Mouse (Mus musculus): ENCODE results near the gene Arhgef10l. TPM values are rescaled to one million over a fixed set of nuclear protein-coding genes. Genes with fewer than 3 reads are reported as not detected.

Gene Arhgef10l
- polyA plus RNA-seq, 1 experiment from 2014 or later = 18.4 TPM

- Histone ChIP-seq H3K27me3 (ENCODE audit: control insufficient read depth, insufficient read depth, low read length) (no peaks in the 10 kb centered on the region), H3K36me3 (ENCODE audit: control insufficient read depth, insufficient read depth, low read length) (no peaks in the 10 kb centered on the region), H3K4me2 (ENCODE audit: low read depth, low read length) (no peak overlapping the region), H3K9me3 (replicated peaks; ENCODE audit: control insufficient read depth, low read length) (no peaks in the 10 kb centered on the region), H3K27ac (ENCODE audit: low read length) (no peak overlapping the region), H3K4me1 (ENCODE audit: control insufficient read depth, insufficient read depth, low read length) (peaks cover 4% of the 10 kb centered on the region), H3K4me3 (replicated peaks; ENCODE audit: low read length) (no peak overlapping the region), H3K9ac (ENCODE audit: low read length) (no peak overlapping the region)
- ATAC-seq (ENCODE audit: insufficient read depth, low FRiP score) = no peak
- 79% methylated on average over 8 of the region's 8 CpGs for WGBS
Measured at GRCm38 (mm10) chr4:140667802-140668201, 2.0 kb upstream of the Arhgef10l start.

- WGBS = 60% methylated on average over 7 of the region's 7 CpGs
- ATAC-seq (ENCODE audit: insufficient read depth, low FRiP score) = no peak
- H3K27ac ChIP-seq (ENCODE audit: low read length) = peak overlapping the region; percentile 76
- peak overlapping the region; percentile 30 for H3K4me2 ChIP-seq (ENCODE audit: low read depth, low read length)
- no peaks in the 10 kb centered on the region for H3K27me3 ChIP-seq (ENCODE audit: control insufficient read depth, insufficient read depth, low read length)
- H3K4me1 ChIP-seq (ENCODE audit: control insufficient read depth, insufficient read depth, low read length) = peaks cover 13% of the 10 kb centered on the region
- peak overlapping the region; percentile 27 for H3K4me3 ChIP-seq (replicated peaks; ENCODE audit: low read length)
- peak overlapping the region; percentile 63 for H3K9ac ChIP-seq (ENCODE audit: low read length)
- no peaks in the 10 kb centered on the region for H3K9me3 ChIP-seq (replicated peaks; ENCODE audit: control insufficient read depth, low read length)
- H3K36me3 ChIP-seq (ENCODE audit: control insufficient read depth, insufficient read depth, low read length) = no peaks in the 10 kb centered on the region
Measured at GRCm38 (mm10) chr4:140665053-140665452, 759 bp downstream of the Arhgef10l start.

- ATAC-seq (ENCODE audit: insufficient read depth, low FRiP score) = no peak
- no peak overlapping the region for H3K4me2 ChIP-seq (ENCODE audit: low read depth, low read length)
- H3K27ac ChIP-seq (ENCODE audit: low read length) = peak overlapping the region; percentile 15; the same call in 1 of the 2 replicates
- H3K27me3 ChIP-seq (ENCODE audit: control insufficient read depth, insufficient read depth, low read length) = no peaks in the 10 kb centered on the region
- H3K4me1 ChIP-seq (ENCODE audit: control insufficient read depth, insufficient read depth, low read length) = peaks cover 20% of the 10 kb centered on the region
- H3K9me3 ChIP-seq (replicated peaks; ENCODE audit: control insufficient read depth, low read length) = no peaks in the 10 kb centered on the region
- H3K36me3 ChIP-seq (ENCODE audit: control insufficient read depth, insufficient read depth, low read length) = no peaks in the 10 kb centered on the region
- H3K9ac ChIP-seq (ENCODE audit: low read length) = peak overlapping the region; percentile 46; the same call in 1 of the 2 replicates
- 37% methylated on average over 10 of the region's 10 CpGs for WGBS
- no peak overlapping the region for H3K4me3 ChIP-seq (replicated peaks; ENCODE audit: low read length)
Measured at GRCm38 (mm10) chr4:140662882-140663585, 2.8 kb downstream of the Arhgef10l start.

GRCm38 (mm10) chr4:140662453-140662852 lies 3.4 kb downstream of the Arhgef10l start:
- Histone ChIP-seq H3K27ac (ENCODE audit: low read length) (peak overlapping the region; percentile 15; the same call in 1 of the 2 replicates), H3K4me1 (ENCODE audit: control insufficient read depth, insufficient read depth, low read length) (peaks cover 26% of the 10 kb centered on the region), H3K9ac (ENCODE audit: low read length) (peak overlapping the region; percentile 46), H3K27me3 (ENCODE audit: control insufficient read depth, insufficient read depth, low read length) (no peaks in the 10 kb centered on the region), H3K4me2 (ENCODE audit: low read depth, low read length) (no peak overlapping the region), H3K4me3 (replicated peaks; ENCODE audit: low read length) (no peak overlapping the region), H3K36me3 (ENCODE audit: control insufficient read depth, insufficient read depth, low read length) (no peaks in the 10 kb centered on the region), H3K9me3 (replicated peaks; ENCODE audit: control insufficient read depth, low read length) (no peaks in the 10 kb centered on the region)
- WGBS = 32% methylated on average over 7 of the region's 7 CpGs
- ATAC-seq (ENCODE audit: insufficient read depth, low FRiP score) = no peak

- ATAC-seq (ENCODE audit: insufficient read depth, low FRiP score) = no peak
- no peak overlapping the region for H3K4me2 ChIP-seq (ENCODE audit: low read depth, low read length)
- no peaks in the 10 kb centered on the region for H3K27me3 ChIP-seq (ENCODE audit: control insufficient read depth, insufficient read depth, low read length)
- no peaks in the 10 kb centered on the region for H3K9me3 ChIP-seq (replicated peaks; ENCODE audit: control insufficient read depth, low read length)
- H3K9ac ChIP-seq (ENCODE audit: low read length) = no peak overlapping the region
- WGBS = 71% methylated on average over 18 of the region's 18 CpGs
- no peaks in the 10 kb centered on the region for H3K36me3 ChIP-seq (ENCODE audit: control insufficient read depth, insufficient read depth, low read length)
- H3K27ac ChIP-seq (ENCODE audit: low read length) = no peak overlapping the region
- peaks cover 34% of the 10 kb centered on the region for H3K4me1 ChIP-seq (ENCODE audit: control insufficient read depth, insufficient read depth, low read length)
- H3K4me3 ChIP-seq (replicated peaks; ENCODE audit: low read length) = no peak overlapping the region
Measured at GRCm38 (mm10) chr4:140661406-140662022, 4.3 kb downstream of the Arhgef10l start.

GRCm38 (mm10) chr4:140657681-140658575 lies 7.9 kb downstream of the Arhgef10l start:
- H3K4me3 ChIP-seq (replicated peaks; ENCODE audit: low read length) = peak overlapping the region; percentile 24
- H3K27ac ChIP-seq (ENCODE audit: low read length) = peak overlapping the region; percentile 91
- peaks cover 31% of the 10 kb centered on the region for H3K4me1 ChIP-seq (ENCODE audit: control insufficient read depth, insufficient read depth, low read length)
- H3K9ac ChIP-seq (ENCODE audit: low read length) = peak overlapping the region; percentile 64
- WGBS = 12% methylated on average over 24 of the region's 24 CpGs
- no peaks in the 10 kb centered on the region for H3K36me3 ChIP-seq (ENCODE audit: control insufficient read depth, insufficient read depth, low read length)
- H3K4me2 ChIP-seq (ENCODE audit: low read depth, low read length) = peak overlapping the region; percentile 42
- ATAC-seq (ENCODE audit: insufficient read depth, low FRiP score) = peak; percentile 79; the same call in 1 of the 2 replicates
- no peaks in the 10 kb centered on the region for H3K9me3 ChIP-seq (replicated peaks; ENCODE audit: control insufficient read depth, low read length)
- H3K27me3 ChIP-seq (ENCODE audit: control insufficient read depth, insufficient read depth, low read length) = no peaks in the 10 kb centered on the region

- 71% methylated on average over 8 of the region's 8 CpGs for WGBS
- Histone ChIP-seq H3K27ac (ENCODE audit: low read length) (no peak overlapping the region), H3K4me3 (replicated peaks; ENCODE audit: low read length) (no peak overlapping the region), H3K9me3 (replicated peaks; ENCODE audit: control insufficient read depth, low read length) (no peaks in the 10 kb centered on the region), H3K36me3 (ENCODE audit: control insufficient read depth, insufficient read depth, low read length) (no peaks in the 10 kb centered on the region), H3K4me1 (ENCODE audit: control insufficient read depth, insufficient read depth, low read length) (peaks cover 20% of the 10 kb centered on the region), H3K27me3 (ENCODE audit: control insufficient read depth, insufficient read depth, low read length) (no peaks in the 10 kb centered on the region), H3K9ac (ENCODE audit: low read length) (no peak overlapping the region), H3K4me2 (ENCODE audit: low read depth, low read length) (no peak overlapping the region)
- ATAC-seq (ENCODE audit: insufficient read depth, low FRiP score) = no peak
Measured at GRCm38 (mm10) chr4:140656529-140656928, 9.3 kb downstream of the Arhgef10l start.

- Histone ChIP-seq H3K4me2 (ENCODE audit: low read depth, low read length) (no peak overlapping the region), H3K4me1 (ENCODE audit: control insufficient read depth, insufficient read depth, low read length) (peaks cover 20% of the 10 kb centered on the region), H3K4me3 (replicated peaks; ENCODE audit: low read length) (no peak overlapping the region), H3K9me3 (replicated peaks; ENCODE audit: control insufficient read depth, low read length) (no peaks in the 10 kb centered on the region), H3K27me3 (ENCODE audit: control insufficient read depth, insufficient read depth, low read length) (no peaks in the 10 kb centered on the region), H3K9ac (ENCODE audit: low read length) (no peak overlapping the region), H3K27ac (ENCODE audit: low read length) (no peak overlapping the region), H3K36me3 (ENCODE audit: control insufficient read depth, insufficient read depth, low read length) (no peaks in the 10 kb centered on the region)
- 68% methylated on average over 8 of the region's 8 CpGs for WGBS
- no peak for ATAC-seq (ENCODE audit: insufficient read depth, low FRiP score)
Measured at GRCm38 (mm10) chr4:140654798-140655197, 11.0 kb downstream of the Arhgef10l start.

Measured in stomach, embryonic 16.5 days (tissue).